Mouse (Mus musculus) myocyte (in vitro differentiated cells): ENCODE results near the gene Mfsd5. TPM values are rescaled to one million over a fixed set of nuclear protein-coding genes. Genes with fewer than 3 reads are reported as not detected.
A peak's percentile ranks its signal among the peaks of the same experiment; 100 is the strongest.

Experiments used
- H3K27me3 ChIP-seq: one replicate; pipeline ENCODE4 v1.6.1; 2011; ENCODE audit not compliant: control insufficient read depth, insufficient read depth, insufficient read length
- H3K36me3 ChIP-seq: one replicate; pipeline ENCODE4 v1.6.1; 2011; ENCODE audit not compliant: control insufficient read depth, insufficient read depth
- H3K4me2 ChIP-seq: one replicate; pipeline ENCODE4 v1.6.1; 2011; ENCODE audit warnings: low read depth, control low read depth
- H3K4me3 ChIP-seq: one replicate; pipeline ENCODE4 v1.5.1; 2011; ENCODE audit warnings: mild to moderate bottlenecking, control low read depth, moderate library complexity
- H3K79me2 ChIP-seq: one replicate; pipeline ENCODE4 v1.6.1; 2011; ENCODE audit not compliant: control insufficient read depth, insufficient read depth
- H3ac ChIP-seq: one replicate; pipeline ENCODE4 v1.6.1; 2011; ENCODE audit not compliant: control insufficient read depth, insufficient read length
- CEBPB ChIP-seq: IDR thresholded peaks from 2 replicates; pipeline ENCODE4 v1.6.1; 2011; ENCODE audit warnings: mild to moderate bottlenecking, moderate library complexity; ENCODE audit not compliant: poor library complexity, insufficient read depth, severe bottlenecking
- E2F4 ChIP-seq: IDR thresholded peaks from one replicate; pipeline ENCODE4 v1.6.1; 2011; ENCODE audit warnings: mild to moderate bottlenecking, control low read depth, moderate library complexity; ENCODE audit not compliant: insufficient read depth
- MAX ChIP-seq: IDR thresholded peaks from one replicate; pipeline ENCODE4 v1.6.1; 2011; ENCODE audit warnings: low read depth, mild to moderate bottlenecking, control low read depth
- MYOD1 ChIP-seq, 3 experiments: IDR thresholded peaks; one replicate each; pipeline ENCODE4 v1.6.1; 2011; ENCODE audit warnings: control low read depth in 2 of 3, low read depth in 2 of 3, mild to moderate bottlenecking in 2 of 3, moderate library complexity in 1 of 3; ENCODE audit not compliant: insufficient read length in 2 of 3, control insufficient read depth in 1 of 3
- MYOG ChIP-seq, 3 experiments: IDR thresholded peaks; one replicate each; pipeline ENCODE4 v1.6.1; 2011; ENCODE audit warnings: control low read depth in 2 of 3, low read depth in 2 of 3, mild to moderate bottlenecking in 2 of 3; ENCODE audit not compliant: insufficient read length in 2 of 3, control insufficient read depth in 1 of 3, insufficient read depth in 1 of 3
- POLR2A ChIP-seq: IDR thresholded peaks from one replicate; pipeline ENCODE4 v1.6.1; 2011; ENCODE audit warnings: low read depth, mild to moderate bottlenecking, control low read depth, moderate library complexity; ENCODE audit not compliant: insufficient read length
- POLR2AphosphoS2 ChIP-seq: IDR thresholded peaks from one replicate; pipeline ENCODE4 v1.6.1; 2011; ENCODE audit warnings: low read depth, control low read depth; ENCODE audit not compliant: insufficient read length
- REST ChIP-seq: IDR thresholded peaks from one replicate; pipeline ENCODE4 v1.6.1; 2011; ENCODE audit warnings: mild to moderate bottlenecking, control low read depth, moderate library complexity; ENCODE audit not compliant: insufficient read depth, insufficient read length
- SRF ChIP-seq: IDR thresholded peaks from one replicate; pipeline ENCODE4 v1.6.1; 2011; ENCODE audit warnings: low read depth; ENCODE audit not compliant: control insufficient read depth, insufficient read length
- TCF12 ChIP-seq: IDR thresholded peaks from one replicate; pipeline ENCODE4 v1.6.1; 2011; ENCODE audit warnings: mild to moderate bottlenecking, control low read depth; ENCODE audit not compliant: poor library complexity, insufficient read depth, severe bottlenecking
- TCF3 ChIP-seq: IDR thresholded peaks from one replicate; pipeline ENCODE4 v1.6.1; 2011; ENCODE audit warnings: low read depth, control low read depth; ENCODE audit not compliant: insufficient read length
- USF1 ChIP-seq: IDR thresholded peaks from one replicate; pipeline ENCODE4 v1.6.1; 2011; ENCODE audit warnings: low read depth, mild to moderate bottlenecking, control low read depth, moderate library complexity
- polyA plus RNA-seq: library from polyadenylated mRNA; unstranded; fragments of >200 nt; fragmentation: generic; extraction: Trizol; gene quantifications from one replicate; pipeline ENCODE4 v1.2.1, GENCODE M21; 2012; ENCODE audit warnings: missing spikeins

The Mfsd5 gene
- polyA plus RNA-seq, 1 experiment: 83.3 TPM

- H3K27me3 ChIP-seq: no peaks in the 10 kb centered on the region
- no peak overlapping the region for H3K4me2 ChIP-seq
- peaks cover 38% of the 10 kb centered on the region for H3K36me3 ChIP-seq
- H3K79me2 ChIP-seq: no peaks in the 10 kb centered on the region
- no peak overlapping the region for H3ac ChIP-seq
- no peak overlapping the region for H3K4me3 ChIP-seq
- TF ChIP-seq E2F4 (no peak), CEBPB (no peak), POLR2AphosphoS2 (no peak), MAX (no peak), TCF3 (no peak), REST (no peak), TCF12 (no peak), SRF (no peak), USF1 (no peak)
Measured at GRCm38 (mm10) chr15:102316263-102316662, 37.0 kb downstream of the Mfsd5 start.

GRCm38 (mm10) chr15:102324654-102325473 lies 45.6 kb downstream of the Mfsd5 start:
- Histone ChIP-seq H3K4me2 (peak overlapping the region; percentile 63), H3K36me3 (peaks cover 23% of the 10 kb centered on the region), H3K79me2 (peaks cover 13% of the 10 kb centered on the region), H3K4me3 (peak overlapping the region; percentile 66), H3K27me3 (no peaks in the 10 kb centered on the region), H3ac (no peak overlapping the region)
- TF ChIP-seq POLR2AphosphoS2 (peak; percentile 33), MYOD1 (IDR thresholded peaks at IDR 0.05; ENCODE audit: control insufficient read depth in 1 of 3, insufficient read length in 2 of 3, low read depth in 2 of 3) (no peak)

GRCm38 (mm10) chr15:102326022-102326576 lies 46.8 kb downstream of the Mfsd5 start, which contains the start of gene Pfdn5:
Gene Pfdn5 (plus strand): TSS chr15:102326116.
- H3K79me2 ChIP-seq: peaks cover 13% of the 10 kb centered on the region
- peak within 1 kb of the TSS; percentile 66 for H3K4me3 ChIP-seq
- H3ac ChIP-seq: peak within 1 kb of the TSS; percentile 16
- H3K4me2 ChIP-seq: peak within 1 kb of the TSS; percentile 96
- peaks cover 20% of the 10 kb centered on the region for H3K36me3 ChIP-seq
- TF ChIP-seq SRF (no peak), POLR2AphosphoS2 (peak; percentile 87), TCF3 (no peak), POLR2A (peak; percentile 91), MYOD1 (IDR thresholded peaks at IDR 0.05; ENCODE audit: control insufficient read depth in 1 of 3, insufficient read length in 2 of 3, low read depth in 2 of 3) (peak in 1 of 3 experiments; percentile 33), USF1 (no peak), MAX (peak; percentile 10), MYOG (IDR thresholded peaks at IDR 0.05; ENCODE audit: control insufficient read depth in 1 of 3, insufficient read depth in 1 of 3, insufficient read length in 2 of 3, low read depth in 2 of 3) (peak in 2 of 3 experiments; percentile 16 to 52)
- H3K27me3 ChIP-seq: no peaks in the 10 kb centered on the region

GRCm38 (mm10) chr15:102326892-102327291 lies 47.6 kb downstream of the Mfsd5 start:
- peaks cover 18% of the 10 kb centered on the region for H3K36me3 ChIP-seq
- TF ChIP-seq MAX (no peak), MYOG (IDR thresholded peaks at IDR 0.05; ENCODE audit: control insufficient read depth in 1 of 3, insufficient read depth in 1 of 3, insufficient read length in 2 of 3, low read depth in 2 of 3) (no peak), SRF (no peak), REST (no peak), CEBPB (no peak)
- peak overlapping the region; percentile 66 for H3K4me3 ChIP-seq
- H3K27me3 ChIP-seq: no peaks in the 10 kb centered on the region
- H3K79me2 ChIP-seq: peaks cover 16% of the 10 kb centered on the region
- H3K4me2 ChIP-seq: peak overlapping the region; percentile 96
- H3ac ChIP-seq: peak overlapping the region; percentile 16

Other genes starting within 250 kb of the Mfsd5 start
- 266 TPM for gene Eif4b, start 205.7 kb upstream of the Mfsd5 start, polyA plus RNA-seq
- gene Tns2, start 179.0 kb upstream of the Mfsd5 start, polyA plus RNA-seq: 128 TPM
- 51.0 TPM for gene Spryd3, start 143.2 kb upstream of the Mfsd5 start, polyA plus RNA-seq
- 182 TPM for gene Igfbp6, start 135.1 kb upstream of the Mfsd5 start, polyA plus RNA-seq
- 0.43 TPM for gene Soat2, start 128.9 kb upstream of the Mfsd5 start, polyA plus RNA-seq
- gene Zfp740, start 76.2 kb upstream of the Mfsd5 start, polyA plus RNA-seq: 42.3 TPM
- gene Csad, start 74.7 kb upstream of the Mfsd5 start, polyA plus RNA-seq: 18.8 TPM
- 2.0 TPM for gene Itgb7, start 47.5 kb upstream of the Mfsd5 start, polyA plus RNA-seq
- 63.8 TPM for gene Rarg, start 21.9 kb upstream of the Mfsd5 start, polyA plus RNA-seq
- not detected for gene Gm9918, start 8.9 kb upstream of the Mfsd5 start, polyA plus RNA-seq
- 16.7 TPM for gene Espl1, start 16.8 kb downstream of the Mfsd5 start, polyA plus RNA-seq
- 476 TPM for gene Pfdn5, start 46.7 kb downstream of the Mfsd5 start, polyA plus RNA-seq
- gene Myg1, start 52.3 kb downstream of the Mfsd5 start, polyA plus RNA-seq: 97.0 TPM
- 57.5 TPM for gene Aaas, start 71.3 kb downstream of the Mfsd5 start, polyA plus RNA-seq
- gene Sp7, start 87.7 kb downstream of the Mfsd5 start, polyA plus RNA-seq: 0.24 TPM
- 11.7 TPM for gene Sp1, start 126.7 kb downstream of the Mfsd5 start, polyA plus RNA-seq
- gene Amhr2, start 165.9 kb downstream of the Mfsd5 start, polyA plus RNA-seq: 0.32 TPM
- gene Prr13, start 179.6 kb downstream of the Mfsd5 start, polyA plus RNA-seq: 92.9 TPM
- 892 TPM for gene Pcbp2, start 191.1 kb downstream of the Mfsd5 start, polyA plus RNA-seq
- gene Gm10337, start 224.3 kb downstream of the Mfsd5 start, polyA plus RNA-seq: not detected
- 5.9 TPM for gene Map3k12, start 237.6 kb downstream of the Mfsd5 start, polyA plus RNA-seq
- 76.2 TPM for gene Tarbp2, start 238.7 kb downstream of the Mfsd5 start, polyA plus RNA-seq
- 0.84 TPM for gene Npff, start 245.5 kb downstream of the Mfsd5 start, polyA plus RNA-seq